Mouse (Mus musculus) bone marrow macrophage, adult 2 months (primary cell): ENCODE measurements around the gene Noc4l.

ENCODE experiments used
- CTCF ChIP-seq: IDR thresholded peaks from 2 replicates; pipeline ENCODE4 v1.5.1; 2012; ENCODE audit warnings: low read depth, mild to moderate bottlenecking, low read length, moderate library complexity
- POLR2A ChIP-seq: IDR thresholded peaks from 2 replicates; pipeline ENCODE4 v1.6.1; 2012; ENCODE audit warnings: mild to moderate bottlenecking, low read depth, low read length, borderline replicate concordance

GRCm38 (mm10) chr5:110682041-110682440, 28.8 kb upstream of the Noc4l start:
- TF ChIP-seq CTCF (no peak), POLR2A (no peak)
